Mouse (Mus musculus) intestine, embryonic 14.5 days (tissue): ENCODE results near the gene Hnrnph2. TPM values are rescaled to one million over a fixed set of nuclear protein-coding genes. Genes with fewer than 3 reads are reported as not detected.
A peak's percentile ranks its signal among the peaks of the same experiment; 100 is the strongest.

Source experiments
- ATAC-seq: fragments of 200-750 bp; cut with Nextera tagmentation; replicated peaks from 2 replicates; pipeline ENCODE4 v1.8.0; 2017; ENCODE audit warnings: low read depth, moderate number of reproducible peaks, moderate TSS enrichment, moderate library complexity; ENCODE audit not compliant: low FRiP score, low TSS enrichment
- DNase-seq: peaks from one replicate; pipeline ENCODE4 v3.0.0-alpha.2; 2018; ENCODE audit warnings: low spot score
- H3K27ac ChIP-seq: fragments of 300-500 bp; sonication (generic); 2 replicates; pipeline ENCODE4 v1.5.1; 2014; ENCODE audit warnings: low read depth, mild to moderate bottlenecking, control low read depth
- H3K27me3 ChIP-seq: fragments of 300-500 bp; sonication (generic); replicated peaks from 2 replicates; pipeline ENCODE4 v1.6.1; 2014; ENCODE audit warnings: low read length, control low read depth; ENCODE audit not compliant: control insufficient read depth, insufficient read depth
- H3K36me3 ChIP-seq: fragments of 300-500 bp; sonication (generic); 2 replicates; pipeline ENCODE4 v1.6.1; 2014; ENCODE audit warnings: low read length, control low read depth; ENCODE audit not compliant: control insufficient read depth, insufficient read depth
- H3K4me1 ChIP-seq: fragments of 300-500 bp; sonication (generic); replicated peaks from 2 replicates; pipeline ENCODE4 v1.6.1; 2014; ENCODE audit warnings: low read length, control low read depth, mixed read lengths; ENCODE audit not compliant: control insufficient read depth, insufficient read depth
- H3K4me2 ChIP-seq: fragments of 300-500 bp; sonication (generic); 2 replicates; pipeline ENCODE4 v1.6.1; 2014; ENCODE audit warnings: low read length
- H3K4me3 ChIP-seq: fragments of 300-500 bp; sonication (generic); 2 replicates; pipeline ENCODE4 v1.5.1; 2014; ENCODE audit warnings: low read depth, low read length, control low read depth, mixed read lengths
- H3K9ac ChIP-seq: fragments of 300-500 bp; sonication (generic); 2 replicates; pipeline ENCODE4 v1.6.1; 2014; ENCODE audit warnings: mild to moderate bottlenecking, low read length
- H3K9me3 ChIP-seq: fragments of 300-500 bp; sonication (generic); 2 replicates; pipeline ENCODE4 v1.6.1; 2016; ENCODE audit warnings: low read length, control low read depth; ENCODE audit not compliant: control insufficient read depth
- WGBS: fragments of 180-500 bp; shearing (Covaris S2); extraction: QIAGEN DNeasy Blood & Tissue Kit; methylation state at CpG from one replicate; pipeline ENCODE4 v1.1.7; 2014; 5-methylcytosine and 5-hydroxymethylcytosine counted together
- polyA plus RNA-seq: library from polyadenylated mRNA; unstranded; fragments of >200 nt; fragmentation: Nextera tagmentation; extraction: Ambion mirVana; gene quantifications from 2 replicates; pipeline ENCODE4 v1.2.1, GENCODE M21; 2014

The Hnrnph2 gene
- polyA plus RNA-seq, 1 experiment from 2014 or later = 84.7 TPM

GRCm38 (mm10) chrX:134582888-134583669 lies 17.9 kb upstream of the Hnrnph2 start, which contains the start of gene Btk:
Btk (minus strand) TSS chrX:134583570.
- H3K4me3 ChIP-seq = no peak within 1 kb of the TSS
- no peak for ATAC-seq
- WGBS = 76% methylated on average over 11 of the region's 11 CpGs

GRCm38 (mm10) chrX:134585103-134586002 lies 15.6 kb upstream of the Hnrnph2 start, which contains the start of gene Rpl36a:
Rpl36a (plus strand) TSS chrX:134585654.
- Histone ChIP-seq H3K4me2 (peak within 1 kb of the TSS; percentile 66), H3K4me3 (peak within 1 kb of the TSS; percentile 52), H3K9ac (peak within 1 kb of the TSS; percentile 74), H3K36me3 (peaks cover 7% of the 10 kb centered on the region), H3K27me3 (no peaks in the 10 kb centered on the region), H3K9me3 (no peaks in the 10 kb centered on the region), H3K27ac (peak within 1 kb of the TSS; percentile 72), H3K4me1 (no peaks in the 10 kb centered on the region)
- DNase-seq (peak; percentile 88), ATAC-seq (peak; percentile 95)
- WGBS = 15% methylated on average over 45 of the region's 45 CpGs

More at GRCm38 (mm10) chrX:134582888-134583669, 17.9 kb upstream of the Hnrnph2 start, which contains the start of gene Btk:
- Histone ChIP-seq H3K9me3 (no peaks in the 10 kb centered on the region), H3K27ac (no peak within 1 kb of the TSS), H3K27me3 (no peaks in the 10 kb centered on the region), H3K4me1 (no peaks in the 10 kb centered on the region), H3K9ac (no peak within 1 kb of the TSS), H3K36me3 (no peaks in the 10 kb centered on the region), H3K4me2 (no peak within 1 kb of the TSS)
- no peak for DNase-seq

GRCm38 (mm10) chrX:134586447-134586846 lies 14.5 kb upstream of the Hnrnph2 start:
- ATAC-seq = no peak
- no peak overlapping the region for H3K27ac ChIP-seq

GRCm38 (mm10) chrX:134588261-134588660 lies 12.7 kb upstream of the Hnrnph2 start:
- Histone ChIP-seq H3K4me3 (no peak overlapping the region), H3K27me3 (no peaks in the 10 kb centered on the region), H3K27ac (no peak overlapping the region), H3K4me2 (no peak overlapping the region), H3K36me3 (peaks cover 7% of the 10 kb centered on the region), H3K4me1 (no peaks in the 10 kb centered on the region), H3K9ac (no peak overlapping the region), H3K9me3 (no peaks in the 10 kb centered on the region)
- 82% methylated on average over 4 of the region's 4 CpGs for WGBS
- ATAC-seq = no peak
- no peak for DNase-seq

More at GRCm38 (mm10) chrX:134586447-134586846, 14.5 kb upstream of the Hnrnph2 start:
- H3K27me3 ChIP-seq = no peaks in the 10 kb centered on the region
- 29% methylated on average over 8 of the region's 8 CpGs for WGBS
- no peaks in the 10 kb centered on the region for H3K9me3 ChIP-seq
- H3K36me3 ChIP-seq = peaks cover 7% of the 10 kb centered on the region
- no peaks in the 10 kb centered on the region for H3K4me1 ChIP-seq
- peak overlapping the region; percentile 74 for H3K9ac ChIP-seq
- peak overlapping the region; percentile 52 for H3K4me3 ChIP-seq
- H3K4me2 ChIP-seq = peak overlapping the region; percentile 66
- no peak for DNase-seq

DNA sequence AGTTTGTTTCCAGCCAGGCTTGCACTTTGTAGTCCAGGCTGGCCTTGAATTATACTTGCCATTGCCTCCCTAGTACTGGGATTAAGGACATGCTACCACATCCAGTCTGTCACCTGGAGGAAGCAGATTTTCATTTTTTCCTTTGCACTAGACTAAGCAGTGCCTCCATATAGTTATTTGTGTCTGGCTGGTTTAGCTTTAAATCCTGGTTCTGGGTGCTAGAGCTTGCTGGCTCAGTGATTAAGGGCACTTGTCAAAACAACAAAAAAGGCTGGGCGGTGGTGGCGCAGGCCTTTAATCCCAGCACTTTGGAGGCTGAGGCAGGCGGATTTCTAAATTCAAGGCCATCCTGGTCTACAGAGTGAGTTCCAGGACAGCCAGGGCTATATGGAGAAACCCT lies 12.0 kb upstream of the Hnrnph2 start:
- DNase-seq (no peak), ATAC-seq (no peak)
- WGBS = 85% methylated on average over 3 of the region's 3 CpGs
- Histone ChIP-seq H3K4me2 (no peak overlapping the region), H3K9ac (no peak overlapping the region), H3K9me3 (no peaks in the 10 kb centered on the region), H3K4me1 (no peaks in the 10 kb centered on the region), H3K27me3 (no peaks in the 10 kb centered on the region), H3K36me3 (peaks cover 7% of the 10 kb centered on the region), H3K27ac (no peak overlapping the region), H3K4me3 (no peak overlapping the region)

DNA sequence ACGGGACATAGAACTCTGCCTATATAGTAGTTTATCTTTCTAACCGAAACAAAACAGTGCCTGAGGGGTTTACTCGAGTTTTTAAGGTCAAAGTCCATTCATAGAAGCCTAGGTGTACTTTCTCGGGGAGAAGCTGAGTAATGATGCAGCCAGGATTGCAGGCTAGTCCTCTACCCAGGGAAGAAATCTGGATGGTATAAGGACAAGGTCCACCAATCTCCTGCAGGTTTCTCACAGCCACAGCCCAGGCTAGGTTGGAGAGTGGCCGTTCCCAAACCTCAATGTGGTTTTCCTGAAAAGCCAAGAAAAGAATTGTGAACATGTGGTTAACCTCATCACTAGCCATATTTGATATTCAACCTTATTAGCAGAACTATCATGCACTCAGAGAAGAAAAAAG lies 11.1 kb upstream of the Hnrnph2 start:
- Histone ChIP-seq H3K4me1 (no peaks in the 10 kb centered on the region), H3K27me3 (no peaks in the 10 kb centered on the region), H3K9me3 (no peaks in the 10 kb centered on the region), H3K36me3 (peaks cover 7% of the 10 kb centered on the region), H3K9ac (no peak overlapping the region), H3K4me2 (no peak overlapping the region), H3K27ac (no peak overlapping the region), H3K4me3 (no peak overlapping the region)
- WGBS = 50% methylated on average over 5 of the region's 5 CpGs
- no peak for ATAC-seq
- DNase-seq = peak; percentile 6

DNA sequence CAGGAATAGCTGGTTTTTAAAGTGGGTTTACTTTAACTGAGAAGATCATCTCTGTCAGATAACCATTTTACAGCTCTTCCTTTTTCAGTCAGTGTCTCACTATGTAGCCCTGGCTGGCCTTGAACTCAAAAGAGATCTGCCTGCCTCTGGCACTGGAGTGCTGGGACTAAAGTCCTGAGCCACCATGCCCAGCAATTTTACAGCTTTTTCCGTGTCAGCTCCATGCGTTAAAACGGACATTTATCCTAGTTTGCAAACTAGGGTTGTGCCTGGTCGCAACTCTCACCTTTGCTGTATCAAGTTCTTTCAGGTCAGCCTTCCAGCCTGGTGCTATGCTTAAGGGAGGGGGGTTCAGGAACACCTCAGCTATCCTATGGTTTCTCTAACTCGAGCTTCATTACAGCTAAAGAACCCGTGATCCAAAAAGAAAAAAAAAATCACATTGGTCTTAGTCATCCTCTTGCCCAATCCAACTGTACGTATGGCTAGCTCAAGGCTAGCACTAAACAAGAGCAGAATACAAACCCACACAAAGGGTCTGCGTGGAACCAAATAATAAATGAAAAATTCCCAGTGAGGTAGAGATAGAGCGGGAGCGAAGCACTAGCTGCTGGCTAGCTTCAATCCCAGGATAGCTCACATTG lies 935 bp upstream of the Hnrnph2 start:
- no peak for ATAC-seq
- WGBS = 22% methylated on average over 10 of the region's 10 CpGs
- no peaks in the 10 kb centered on the region for H3K4me1 ChIP-seq
- H3K4me3 ChIP-seq = peak overlapping the region; percentile 55
- no peaks in the 10 kb centered on the region for H3K36me3 ChIP-seq
- no peak for DNase-seq
- no peaks in the 10 kb centered on the region for H3K9me3 ChIP-seq
- peak overlapping the region; percentile 51 for H3K9ac ChIP-seq
- peak overlapping the region; percentile 54; the same call in 1 of the 2 replicates for H3K27ac ChIP-seq
- H3K27me3 ChIP-seq = no peaks in the 10 kb centered on the region
- H3K4me2 ChIP-seq = peak overlapping the region; percentile 49
